Mouse (Mus musculus) myocyte (in vitro differentiated cells): ENCODE data around the gene Klre1. TPM values are rescaled to one million over a fixed set of nuclear protein-coding genes. Genes with fewer than 3 reads are reported as not detected.

Experiments used
- H3K27me3 ChIP-seq: one replicate; pipeline ENCODE4 v1.6.1; 2011; ENCODE audit not compliant: control insufficient read depth, insufficient read depth, insufficient read length
- H3K36me3 ChIP-seq: one replicate; pipeline ENCODE4 v1.6.1; 2011; ENCODE audit not compliant: control insufficient read depth, insufficient read depth
- H3K4me2 ChIP-seq: one replicate; pipeline ENCODE4 v1.6.1; 2011; ENCODE audit warnings: low read depth, control low read depth
- H3K4me3 ChIP-seq: one replicate; pipeline ENCODE4 v1.5.1; 2011; ENCODE audit warnings: mild to moderate bottlenecking, control low read depth, moderate library complexity
- H3K79me2 ChIP-seq: one replicate; pipeline ENCODE4 v1.6.1; 2011; ENCODE audit not compliant: control insufficient read depth, insufficient read depth
- H3ac ChIP-seq: one replicate; pipeline ENCODE4 v1.6.1; 2011; ENCODE audit not compliant: control insufficient read depth, insufficient read length
- CEBPB ChIP-seq: IDR thresholded peaks from 2 replicates; pipeline ENCODE4 v1.6.1; 2011; ENCODE audit warnings: mild to moderate bottlenecking, moderate library complexity; ENCODE audit not compliant: poor library complexity, insufficient read depth, severe bottlenecking
- E2F4 ChIP-seq: IDR thresholded peaks from one replicate; pipeline ENCODE4 v1.6.1; 2011; ENCODE audit warnings: mild to moderate bottlenecking, control low read depth, moderate library complexity; ENCODE audit not compliant: insufficient read depth
- MAX ChIP-seq: IDR thresholded peaks from one replicate; pipeline ENCODE4 v1.6.1; 2011; ENCODE audit warnings: low read depth, mild to moderate bottlenecking, control low read depth
- MYOD1 ChIP-seq, 3 experiments: IDR thresholded peaks; one replicate each; pipeline ENCODE4 v1.6.1; 2011; ENCODE audit warnings: control low read depth in 2 of 3, low read depth in 2 of 3, mild to moderate bottlenecking in 2 of 3, moderate library complexity in 1 of 3; ENCODE audit not compliant: insufficient read length in 2 of 3, control insufficient read depth in 1 of 3
- MYOG ChIP-seq, 3 experiments: IDR thresholded peaks; one replicate each; pipeline ENCODE4 v1.6.1; 2011; ENCODE audit warnings: control low read depth in 2 of 3, low read depth in 2 of 3, mild to moderate bottlenecking in 2 of 3; ENCODE audit not compliant: insufficient read length in 2 of 3, control insufficient read depth in 1 of 3, insufficient read depth in 1 of 3
- POLR2A ChIP-seq: IDR thresholded peaks from one replicate; pipeline ENCODE4 v1.6.1; 2011; ENCODE audit warnings: low read depth, mild to moderate bottlenecking, control low read depth, moderate library complexity; ENCODE audit not compliant: insufficient read length
- POLR2AphosphoS2 ChIP-seq: IDR thresholded peaks from one replicate; pipeline ENCODE4 v1.6.1; 2011; ENCODE audit warnings: low read depth, control low read depth; ENCODE audit not compliant: insufficient read length
- REST ChIP-seq: IDR thresholded peaks from one replicate; pipeline ENCODE4 v1.6.1; 2011; ENCODE audit warnings: mild to moderate bottlenecking, control low read depth, moderate library complexity; ENCODE audit not compliant: insufficient read depth, insufficient read length
- SRF ChIP-seq: IDR thresholded peaks from one replicate; pipeline ENCODE4 v1.6.1; 2011; ENCODE audit warnings: low read depth; ENCODE audit not compliant: control insufficient read depth, insufficient read length
- TCF12 ChIP-seq: IDR thresholded peaks from one replicate; pipeline ENCODE4 v1.6.1; 2011; ENCODE audit warnings: mild to moderate bottlenecking, control low read depth; ENCODE audit not compliant: poor library complexity, insufficient read depth, severe bottlenecking
- TCF3 ChIP-seq: IDR thresholded peaks from one replicate; pipeline ENCODE4 v1.6.1; 2011; ENCODE audit warnings: low read depth, control low read depth; ENCODE audit not compliant: insufficient read length
- USF1 ChIP-seq: IDR thresholded peaks from one replicate; pipeline ENCODE4 v1.6.1; 2011; ENCODE audit warnings: low read depth, mild to moderate bottlenecking, control low read depth, moderate library complexity
- polyA plus RNA-seq: library from polyadenylated mRNA; unstranded; fragments of >200 nt; fragmentation: generic; extraction: Trizol; gene quantifications from one replicate; pipeline ENCODE4 v1.2.1, GENCODE M21; 2012; ENCODE audit warnings: missing spikeins

Gene Klre1
- polyA plus RNA-seq, 1 experiment, result not detected

DNA sequence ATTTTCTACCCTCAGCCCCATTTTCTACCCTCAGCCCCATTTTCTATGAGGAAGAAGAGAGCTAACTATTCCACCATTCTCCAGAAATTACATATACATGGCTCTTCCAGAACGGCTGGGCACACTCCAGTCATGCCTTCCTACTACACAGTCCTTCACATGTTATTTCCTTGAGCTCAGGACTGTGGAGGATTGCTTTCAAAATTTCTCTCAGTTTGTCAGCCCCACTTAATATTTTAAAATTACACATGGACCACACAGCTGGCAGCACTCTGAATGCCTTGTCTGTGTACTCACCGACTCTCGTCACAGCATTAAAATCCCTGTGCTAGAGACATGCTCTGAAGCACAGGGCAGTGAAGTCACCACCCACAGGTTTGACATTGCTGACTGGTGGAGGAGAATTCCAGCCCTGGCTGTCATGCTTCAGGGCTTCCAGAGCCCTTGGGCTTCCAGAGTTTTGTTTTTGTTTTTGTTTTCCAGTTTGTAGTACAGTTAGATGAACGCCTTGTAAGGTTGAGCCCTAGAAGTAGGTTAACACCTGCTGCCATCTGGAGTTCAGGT, 43.0 kb upstream of the Klre1 start:
- H3K4me3 ChIP-seq, result peak overlapping the region; percentile 95
- no peaks in the 10 kb centered on the region for H3K27me3 ChIP-seq
- no peak for TF ChIP-seq TCF12
- TF ChIP-seq POLR2AphosphoS2, result no peak
- TF ChIP-seq USF1, result no peak
- TF ChIP-seq TCF3, result no peak
- TF ChIP-seq CEBPB, result no peak
- TF ChIP-seq MYOG (IDR thresholded peaks at IDR 0.05; ENCODE audit: control insufficient read depth in 1 of 3, insufficient read depth in 1 of 3, insufficient read length in 2 of 3, low read depth in 2 of 3), result no peak
- no peak for TF ChIP-seq POLR2A
- TF ChIP-seq E2F4, result no peak
- no peak for TF ChIP-seq MYOD1 (IDR thresholded peaks at IDR 0.05; ENCODE audit: control insufficient read depth in 1 of 3, insufficient read length in 2 of 3, low read depth in 2 of 3)
- TF ChIP-seq MAX, result no peak
- no peak for TF ChIP-seq SRF
- TF ChIP-seq REST, result no peak
- peaks cover 15% of the 10 kb centered on the region for H3K36me3 ChIP-seq
- peak overlapping the region; percentile 74 for H3K4me2 ChIP-seq
- no peak overlapping the region for H3ac ChIP-seq
- H3K79me2 ChIP-seq, result peaks cover 42% of the 10 kb centered on the region

GRCm38 (mm10) chr6:129535723-129536122, 42.0 kb upstream of the Klre1 start:
- Histone ChIP-seq H3K4me2 (peak overlapping the region; percentile 74), H3K79me2 (peaks cover 42% of the 10 kb centered on the region), H3ac (no peak overlapping the region), H3K36me3 (peaks cover 22% of the 10 kb centered on the region), H3K4me3 (no peak overlapping the region), H3K27me3 (no peaks in the 10 kb centered on the region)
- TF ChIP-seq TCF3, result no peak

- Histone ChIP-seq H3K27me3 (no peaks in the 10 kb centered on the region), H3K36me3 (peaks cover 40% of the 10 kb centered on the region), H3K4me3 (no peak overlapping the region), H3ac (no peak overlapping the region), H3K79me2 (peaks cover 36% of the 10 kb centered on the region), H3K4me2 (no peak overlapping the region)
- TF ChIP-seq MAX, result no peak
- no peak for TF ChIP-seq CEBPB
- no peak for TF ChIP-seq POLR2A
- TF ChIP-seq USF1, result no peak
- no peak for TF ChIP-seq TCF12
- no peak for TF ChIP-seq E2F4
- no peak for TF ChIP-seq MYOG (IDR thresholded peaks at IDR 0.05; ENCODE audit: control insufficient read depth in 1 of 3, insufficient read depth in 1 of 3, insufficient read length in 2 of 3, low read depth in 2 of 3)
- no peak for TF ChIP-seq POLR2AphosphoS2
- no peak for TF ChIP-seq TCF3
- no peak for TF ChIP-seq MYOD1 (IDR thresholded peaks at IDR 0.05; ENCODE audit: control insufficient read depth in 1 of 3, insufficient read length in 2 of 3, low read depth in 2 of 3)
- no peak for TF ChIP-seq REST
- TF ChIP-seq SRF, result no peak
Measured at GRCm38 (mm10) chr6:129538555-129538954, 39.1 kb upstream of the Klre1 start.

GRCm38 (mm10) chr6:129541931-129542330, 35.8 kb upstream of the Klre1 start:
- H3K4me2 ChIP-seq, result no peak overlapping the region
- no peak overlapping the region for H3ac ChIP-seq
- H3K79me2 ChIP-seq, result peaks cover 3% of the 10 kb centered on the region
- H3K4me3 ChIP-seq, result no peak overlapping the region
- H3K36me3 ChIP-seq, result peaks cover 40% of the 10 kb centered on the region
- no peaks in the 10 kb centered on the region for H3K27me3 ChIP-seq
- TF ChIP-seq TCF12, result no peak
- no peak for TF ChIP-seq MYOD1 (IDR thresholded peaks at IDR 0.05; ENCODE audit: control insufficient read depth in 1 of 3, insufficient read length in 2 of 3, low read depth in 2 of 3)
- no peak for TF ChIP-seq SRF
- TF ChIP-seq E2F4, result no peak
- no peak for TF ChIP-seq USF1
- TF ChIP-seq POLR2AphosphoS2, result no peak
- no peak for TF ChIP-seq MYOG (IDR thresholded peaks at IDR 0.05; ENCODE audit: control insufficient read depth in 1 of 3, insufficient read depth in 1 of 3, insufficient read length in 2 of 3, low read depth in 2 of 3)
- TF ChIP-seq TCF3, result no peak
- no peak for TF ChIP-seq MAX
- no peak for TF ChIP-seq POLR2A
- no peak for TF ChIP-seq REST
- TF ChIP-seq CEBPB, result no peak

- Histone ChIP-seq H3K27me3 (no peaks in the 10 kb centered on the region), H3K4me2 (no peak overlapping the region), H3K79me2 (no peaks in the 10 kb centered on the region), H3K4me3 (no peak overlapping the region), H3ac (no peak overlapping the region), H3K36me3 (peaks cover 36% of the 10 kb centered on the region)
- TF ChIP-seq REST (no peak), TCF3 (no peak), USF1 (no peak), MYOG (IDR thresholded peaks at IDR 0.05; ENCODE audit: control insufficient read depth in 1 of 3, insufficient read depth in 1 of 3, insufficient read length in 2 of 3, low read depth in 2 of 3) (no peak), MYOD1 (IDR thresholded peaks at IDR 0.05; ENCODE audit: control insufficient read depth in 1 of 3, insufficient read length in 2 of 3, low read depth in 2 of 3) (no peak), POLR2AphosphoS2 (no peak), CEBPB (no peak), POLR2A (no peak), TCF12 (no peak), E2F4 (no peak), MAX (no peak)
Measured at GRCm38 (mm10) chr6:129542540-129542939, 35.2 kb upstream of the Klre1 start.
